Mouse (Mus musculus) cerebellum, adult 11 months (tissue): ENCODE measurements at regions not wholly inside any gene's neighbourhood (a gene's known extent, or its start where the extent isn't known, plus 50 kb on each side); places are given as distances from the start of the nearest gene placed in this dataset.

Source experiments
- DNase-seq: peaks from one replicate; pipeline ENCODE4 v3.0.0; 2022

- no peak for DNase-seq
Observed at GRCm38 (mm10) chr13:81852309-81852978, 69.6 kb downstream of the Cetn3 start.

- DNase-seq: no peak
Observed at GRCm38 (mm10) chr13:81856072-81856471, 73.2 kb downstream of the Cetn3 start.

- no peak for DNase-seq
Observed at GRCm38 (mm10) chr13:81860683-81861082, 77.8 kb downstream of the Cetn3 start.

- no peak for DNase-seq
Observed at GRCm38 (mm10) chr13:81861886-81862600, 79.2 kb downstream of the Cetn3 start.

GRCm38 (mm10) chr13:81871226-81871625 is 88.3 kb downstream of the Cetn3 start:
- DNase-seq: no peak

GRCm38 (mm10) chr13:81885879-81886278 is 103.0 kb downstream of the Cetn3 start:
- DNase-seq: no peak

GRCm38 (mm10) chr13:81930266-81930665 is 147.4 kb downstream of the Cetn3 start:
- DNase-seq: no peak

GRCm38 (mm10) chr13:81931199-81931598 is 148.3 kb downstream of the Cetn3 start:
- DNase-seq: no peak

GRCm38 (mm10) chr13:81937061-81937460 is 154.2 kb downstream of the Cetn3 start:
- DNase-seq: no peak

- DNase-seq: peak; percentile 55
Observed at GRCm38 (mm10) chr13:81944047-81944446, 161.2 kb downstream of the Cetn3 start.

- DNase-seq: no peak
Observed at GRCm38 (mm10) chr13:81944469-81944868, 161.6 kb downstream of the Cetn3 start.

- no peak for DNase-seq
Observed at GRCm38 (mm10) chr13:81945741-81946140, 162.9 kb downstream of the Cetn3 start.

- DNase-seq: no peak
Observed at GRCm38 (mm10) chr13:81965431-81965830, 182.6 kb downstream of the Cetn3 start.

- DNase-seq: no peak
Observed at GRCm38 (mm10) chr13:81975878-81976277, 193.0 kb downstream of the Cetn3 start.

- DNase-seq: no peak
Observed at GRCm38 (mm10) chr13:81978003-81978402, 195.1 kb downstream of the Cetn3 start.

- no peak for DNase-seq
Observed at GRCm38 (mm10) chr13:81979289-81979688, 196.4 kb downstream of the Cetn3 start.

GRCm38 (mm10) chr13:81980094-81980493 is 197.2 kb downstream of the Cetn3 start:
- DNase-seq: no peak

- DNase-seq: no peak
Observed at GRCm38 (mm10) chr13:81982491-81982890, 199.6 kb downstream of the Cetn3 start.

GRCm38 (mm10) chr13:82000681-82001212 is 217.9 kb downstream of the Cetn3 start:
- no peak for DNase-seq

GRCm38 (mm10) chr13:82005929-82006726 is 223.3 kb downstream of the Cetn3 start:
- no peak for DNase-seq

- DNase-seq: no peak
Observed at GRCm38 (mm10) chr13:82007222-82007621, 224.3 kb downstream of the Cetn3 start.

GRCm38 (mm10) chr13:82039623-82040022 is 256.7 kb downstream of the Cetn3 start:
- DNase-seq: no peak

- no peak for DNase-seq
Observed at GRCm38 (mm10) chr13:82058131-82058731, 275.4 kb downstream of the Cetn3 start.
